Mouse (Mus musculus) skeletal muscle tissue, postnatal 0 days (tissue): ENCODE measurements around the gene Itpka. TPM values are rescaled to one million over a fixed set of nuclear protein-coding genes. Genes with fewer than 3 reads are reported as not detected.

ENCODE experiments used
- polyA plus RNA-seq: library from polyadenylated mRNA; unstranded; fragments of >200 nt; fragmentation: Nextera tagmentation; extraction: Ambion mirVana; gene quantifications from 2 replicates; pipeline ENCODE4 v1.2.1, GENCODE M21; 2015

The Itpka gene
- polyA plus RNA-seq, result 0.26 and 0.71 TPM in 2 replicates

GRCm38 (mm10) chr2:119741581-119742411 is at the start of gene Itpka:
TSS of gene Itpka (plus strand) at chr2:119742337.

GRCm38 (mm10) chr2:119760251-119760650 is 18.1 kb downstream of the Itpka start, which contains the start of gene Ltk:
TSS of gene Ltk (minus strand) at chr2:119760431.

DNA sequence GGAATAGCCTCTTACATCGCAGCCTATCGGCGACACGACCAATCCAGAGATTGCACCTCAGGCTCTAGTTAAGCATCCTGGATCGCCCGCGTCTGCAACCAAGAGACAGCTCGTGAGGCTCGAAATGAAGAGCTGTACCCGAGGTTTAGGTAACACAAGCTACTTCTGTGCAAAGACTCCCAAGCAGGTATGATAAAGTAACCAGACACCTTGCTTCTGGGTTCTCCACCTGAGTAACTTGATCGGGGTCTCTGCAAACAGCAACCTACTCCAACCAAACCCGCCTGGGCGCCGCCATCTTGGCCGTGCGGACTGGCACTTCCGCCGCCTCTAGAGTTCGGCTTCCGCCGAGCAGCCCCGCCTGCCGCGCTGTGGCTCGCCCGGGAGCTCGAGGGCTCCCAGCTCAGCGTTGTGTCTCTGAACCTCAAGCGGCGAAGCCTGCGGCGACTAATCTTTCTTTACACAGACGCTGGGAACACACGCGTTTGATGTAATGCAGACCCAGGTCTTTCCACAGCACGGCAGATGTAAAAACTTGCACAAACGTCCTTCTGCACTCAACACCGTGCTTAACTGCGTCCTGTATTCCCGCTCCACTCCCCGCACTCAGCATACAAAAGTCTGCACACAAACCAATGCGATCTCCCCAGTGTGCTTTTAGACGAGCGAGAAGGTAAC is 45.2 kb downstream of the Itpka start, which contains the start of gene Rpap1:
Rpap1 (minus strand) TSS at position 332 of the 678 bp plus-strand sequence.

GRCm38 (mm10) chr2:119797279-119797783 is 55.2 kb downstream of the Itpka start, which contains the start of gene Tyro3:
TSS of gene Tyro3 (plus strand) at chr2:119797733.

Other genes starting within 250 kb of the Itpka start
- gene Exd1, start 194.7 kb upstream of the Itpka start, polyA plus RNA-seq, result 0.09 and 0.29 TPM in 2 replicates
- 39.3 and 59.0 TPM in 2 replicates for gene Chp1, start 194.6 kb upstream of the Itpka start, polyA plus RNA-seq
- gene Nusap1, start 124.0 kb upstream of the Itpka start, polyA plus RNA-seq, result 14.5 and 16.6 TPM in 2 replicates
- 5.6 and 6.6 TPM in 2 replicates for gene Oip5, start 123.9 kb upstream of the Itpka start, polyA plus RNA-seq
- 62.8 and 64.0 TPM in 2 replicates for gene Ndufaf1, start 79.5 kb upstream of the Itpka start, polyA plus RNA-seq
- 31.1 and 34.4 TPM in 2 replicates for gene Rtf1, start 67.3 kb upstream of the Itpka start, polyA plus RNA-seq
- not detected in 2 replicates for gene Ltk, start 18.1 kb downstream of the Itpka start, polyA plus RNA-seq
- 9.7 and 9.9 TPM in 2 replicates for gene Rpap1, start 45.2 kb downstream of the Itpka start, polyA plus RNA-seq
- gene Tyro3, start 55.4 kb downstream of the Itpka start, polyA plus RNA-seq, result 2.9 and 3.2 TPM in 2 replicates
- 13.0 and 13.9 TPM in 2 replicates for gene Mga, start 154.9 kb downstream of the Itpka start, polyA plus RNA-seq
- gene Mapkbp1, start 230.4 kb downstream of the Itpka start, polyA plus RNA-seq, result 1.2 and 1.5 TPM in 2 replicates